Mouse (Mus musculus): ENCODE results near the gene Inpp5a. TPM values are rescaled to one million over a fixed set of nuclear protein-coding genes. Genes with fewer than 3 reads are reported as not detected.

Inpp5a gene
- polyA plus RNA-seq, 1 experiment from 2014 or later: 16.4 TPM

Other genes with a start within 250 kb of the Inpp5a start
- gene Lrrc27, start 176.1 kb upstream of the Inpp5a start, polyA plus RNA-seq (2015; fragmentation: Nextera tagmentation; extraction: Ambion mirVana): 3.5 and 5.0 TPM in 2 replicates
- 1.1 TPM in 2 replicates for gene Stk32c, start 175.8 kb upstream of the Inpp5a start, polyA plus RNA-seq (2015; fragmentation: Nextera tagmentation; extraction: Ambion mirVana)
- gene Pwwp2b, start 140.6 kb upstream of the Inpp5a start, polyA plus RNA-seq (2015; fragmentation: Nextera tagmentation; extraction: Ambion mirVana): 4.5 and 4.9 TPM in 2 replicates
- gene Nkx6-2, start 193.7 kb downstream of the Inpp5a start, polyA plus RNA-seq (2015; fragmentation: Nextera tagmentation; extraction: Ambion mirVana): 11.3 and 14.9 TPM in 2 replicates

Data from hindbrain, embryonic 13.5 days (tissue).